Mouse (Mus musculus): ENCODE measurements at regions not wholly inside any gene's neighbourhood (a gene's known extent, or its start where the extent isn't known, plus 50 kb on each side); places are given as distances from the start of the nearest gene placed in this dataset.

GRCm38 (mm10) chr11:25473682-25474365 is 736.7 kb downstream of the 5730522E02Rik start:
- Histone ChIP-seq H3K27ac (ENCODE audit: insufficient read depth, low read depth, low read length, poor library complexity, severe bottlenecking) (no peak overlapping the region), H3K4me3 (ENCODE audit: insufficient read depth in 1 of 2, low read depth in 1 of 2, low read length in 2 of 2, poor library complexity in 1 of 2, severe bottlenecking in 1 of 2) (no peak overlapping the region), H3K36me3 (ENCODE audit: control insufficient read depth, insufficient read depth, low read length, poor library complexity, severe bottlenecking) (no peaks in the 10 kb centered on the region), H3K9me3 (ENCODE audit: control insufficient read depth, insufficient read depth, low read depth, low read length) (no peaks in the 10 kb centered on the region), H3K4me1 (ENCODE audit: control insufficient read depth in 2 of 2, insufficient read depth in 2 of 2, low read length in 2 of 2, poor library complexity in 1 of 2) (peaks cover 2 to 7% of the 10 kb centered on the region in 2 experiments; a peak in 1 of 4 replicates), H3K9ac (ENCODE audit: insufficient read depth, low read depth, low read length, poor library complexity, severe bottlenecking) (no peak overlapping the region)
- peak; percentile 20 for DNase-seq (ENCODE audit: low read depth, low spot score)
- in situ Hi-C loops (cut with MboI; ENCODE audit: low sequenced_read_pairs in 2 of 2, unreplicated experiment in 2 of 2), result no loop called here
- TF ChIP-seq MAFK (IDR thresholded peaks at IDR 0.05; ENCODE audit: insufficient read depth, low read depth, low read length) (no peak), ZNF384 (IDR thresholded peaks at IDR 0.05; ENCODE audit: low read depth, low read length) (peak; percentile 49; the same call in 1 of the 2 replicates)

GRCm38 (mm10) chr11:25469819-25470218 is 740.7 kb downstream of the 5730522E02Rik start:
- H3K36me3 ChIP-seq (ENCODE audit: control insufficient read depth, insufficient read depth, low read length, poor library complexity, severe bottlenecking), result no peaks in the 10 kb centered on the region
- no peak overlapping the region for H3K9ac ChIP-seq (ENCODE audit: insufficient read depth, low read depth, low read length, poor library complexity, severe bottlenecking)
- TF ChIP-seq MAFK (IDR thresholded peaks at IDR 0.05; ENCODE audit: insufficient read depth, low read depth, low read length) (no peak), HCFC1 (IDR thresholded peaks at IDR 0.05; ENCODE audit: borderline replicate concordance, insufficient read depth, low read length) (no peak), CHD2 (IDR thresholded peaks at IDR 0.05; ENCODE audit: low read depth, low read length) (no peak), ZNF384 (IDR thresholded peaks at IDR 0.05; ENCODE audit: low read depth, low read length) (no peak), ZC3H11A (IDR thresholded peaks at IDR 0.05; ENCODE audit: borderline replicate concordance, low read depth, low read length) (no peak)
- in situ Hi-C loops (cut with MboI; ENCODE audit: low sequenced_read_pairs in 2 of 2, unreplicated experiment in 2 of 2), result no loop called here
- no peak for DNase-seq (ENCODE audit: low read depth, low spot score)
- H3K4me3 ChIP-seq (ENCODE audit: insufficient read depth in 1 of 2, low read depth in 1 of 2, low read length in 2 of 2, poor library complexity in 1 of 2, severe bottlenecking in 1 of 2), result no peak overlapping the region
- H3K9me3 ChIP-seq (ENCODE audit: control insufficient read depth, insufficient read depth, low read depth, low read length), result no peaks in the 10 kb centered on the region
- peaks cover 2 to 7% of the 10 kb centered on the region in 2 experiments; a peak in 1 of 4 replicates for H3K4me1 ChIP-seq (ENCODE audit: control insufficient read depth in 2 of 2, insufficient read depth in 2 of 2, low read length in 2 of 2, poor library complexity in 1 of 2)
- no peak overlapping the region for H3K27ac ChIP-seq (ENCODE audit: insufficient read depth, low read depth, low read length, poor library complexity, severe bottlenecking)

GRCm38 (mm10) chr11:25437206-25437605 is 773.4 kb downstream of the 5730522E02Rik start:
- no peaks in the 10 kb centered on the region for H3K36me3 ChIP-seq (ENCODE audit: control insufficient read depth, insufficient read depth, low read length, poor library complexity, severe bottlenecking)

GRCm38 (mm10) chr11:25435645-25436044 is 774.9 kb downstream of the 5730522E02Rik start:
- Histone ChIP-seq H3K4me1 (ENCODE audit: control insufficient read depth in 2 of 2, insufficient read depth in 2 of 2, low read length in 2 of 2, poor library complexity in 1 of 2) (peaks cover 0 to 2% of the 10 kb centered on the region in 2 experiments; a peak in 1 of 4 replicates), H3K27ac (ENCODE audit: insufficient read depth, low read depth, low read length, poor library complexity, severe bottlenecking) (no peak overlapping the region), H3K36me3 (ENCODE audit: control insufficient read depth, insufficient read depth, low read length, poor library complexity, severe bottlenecking) (no peaks in the 10 kb centered on the region), H3K4me3 (ENCODE audit: insufficient read depth in 1 of 2, low read depth in 1 of 2, low read length in 2 of 2, poor library complexity in 1 of 2, severe bottlenecking in 1 of 2) (no peak overlapping the region), H3K9me3 (ENCODE audit: control insufficient read depth, insufficient read depth, low read depth, low read length) (no peaks in the 10 kb centered on the region), H3K9ac (ENCODE audit: insufficient read depth, low read depth, low read length, poor library complexity, severe bottlenecking) (no peak overlapping the region)
- in situ Hi-C loops (cut with MboI; ENCODE audit: low sequenced_read_pairs in 2 of 2, unreplicated experiment in 2 of 2), result no loop called here
- TF ChIP-seq CHD2 (IDR thresholded peaks at IDR 0.05; ENCODE audit: low read depth, low read length) (no peak), ZNF384 (IDR thresholded peaks at IDR 0.05; ENCODE audit: low read depth, low read length) (no peak), HCFC1 (IDR thresholded peaks at IDR 0.05; ENCODE audit: borderline replicate concordance, insufficient read depth, low read length) (no peak), ZC3H11A (IDR thresholded peaks at IDR 0.05; ENCODE audit: borderline replicate concordance, low read depth, low read length) (no peak), MAFK (IDR thresholded peaks at IDR 0.05; ENCODE audit: insufficient read depth, low read depth, low read length) (no peak)
- DNase-seq (ENCODE audit: low read depth, low spot score), result peak; percentile 8

More at GRCm38 (mm10) chr11:25437206-25437605, 773.4 kb downstream of the 5730522E02Rik start:
- Histone ChIP-seq H3K27ac (ENCODE audit: insufficient read depth, low read depth, low read length, poor library complexity, severe bottlenecking) (no peak overlapping the region), H3K4me1 (ENCODE audit: control insufficient read depth in 2 of 2, insufficient read depth in 2 of 2, low read length in 2 of 2, poor library complexity in 1 of 2) (peaks cover 0 to 2% of the 10 kb centered on the region in 2 experiments; a peak in 1 of 4 replicates), H3K9ac (ENCODE audit: insufficient read depth, low read depth, low read length, poor library complexity, severe bottlenecking) (no peak overlapping the region), H3K4me3 (ENCODE audit: insufficient read depth in 1 of 2, low read depth in 1 of 2, low read length in 2 of 2, poor library complexity in 1 of 2, severe bottlenecking in 1 of 2) (no peak overlapping the region), H3K9me3 (ENCODE audit: control insufficient read depth, insufficient read depth, low read depth, low read length) (no peaks in the 10 kb centered on the region)
- TF ChIP-seq CHD2 (IDR thresholded peaks at IDR 0.05; ENCODE audit: low read depth, low read length) (no peak), ZC3H11A (IDR thresholded peaks at IDR 0.05; ENCODE audit: borderline replicate concordance, low read depth, low read length) (no peak), ZNF384 (IDR thresholded peaks at IDR 0.05; ENCODE audit: low read depth, low read length) (no peak), MAFK (IDR thresholded peaks at IDR 0.05; ENCODE audit: insufficient read depth, low read depth, low read length) (no peak), HCFC1 (IDR thresholded peaks at IDR 0.05; ENCODE audit: borderline replicate concordance, insufficient read depth, low read length) (no peak)
- peak; percentile 12 for DNase-seq (ENCODE audit: low read depth, low spot score)
- in situ Hi-C loops (cut with MboI; ENCODE audit: low sequenced_read_pairs in 2 of 2, unreplicated experiment in 2 of 2), result no loop called here

Data from ES-E14 (cell line).